Mouse (Mus musculus) MEL (cell line): ENCODE measurements around the gene Sgcd. TPM values are rescaled to one million over a fixed set of nuclear protein-coding genes. Genes with fewer than 3 reads are reported as not detected.

Experiments
- DNase-seq: peaks from one replicate; pipeline ENCODE4 v3.0.0; 2011; ENCODE audit warnings: low read depth, low spot score
- H3K27ac ChIP-seq: 2 replicates; pipeline ENCODE4 v1.5.1; 2012; ENCODE audit warnings: low read depth, mild to moderate bottlenecking, control low read depth, low read length, moderate library complexity; ENCODE audit not compliant: control insufficient read depth
- H3K27me3 ChIP-seq, 2 experiments: fragments of 150-350 bp in 1 of 2; sonication (generic) in 1 of 2; 2 replicates each; pipeline ENCODE4 v1.6.1; 2012; ENCODE audit warnings: low read length in 2 of 2, mild to moderate bottlenecking in 2 of 2, improper control_type of control experiment in 1 of 2, moderate library complexity in 1 of 2; ENCODE audit not compliant: insufficient read depth in 2 of 2, control insufficient read depth in 1 of 2
- H3K36me3 ChIP-seq, 2 experiments: 2 replicates each; pipeline ENCODE4 v1.6.1; 2012 to 2014; ENCODE audit warnings: low read length in 2 of 2, improper control_type of control experiment in 1 of 2, inconsistent platforms in 1 of 2, mild to moderate bottlenecking in 1 of 2; ENCODE audit not compliant: insufficient read depth in 2 of 2, control insufficient read depth in 1 of 2
- H3K4me1 ChIP-seq, 2 experiments: fragments of 150-350 bp in 1 of 2; sonication (generic) in 1 of 2; 2 replicates each; pipeline ENCODE4 v1.6.1; 2012; ENCODE audit warnings: low read length in 2 of 2, improper control_type of control experiment in 1 of 2, mild to moderate bottlenecking in 1 of 2; ENCODE audit not compliant: insufficient read depth in 2 of 2, control insufficient read depth in 1 of 2
- H3K4me3 ChIP-seq, 2 experiments: fragments of 150-350 bp in 1 of 2; sonication (generic) in 1 of 2; 2 replicates each; pipeline ENCODE4 v1.5.1; 2012; ENCODE audit warnings: low read depth in 2 of 2, low read length in 2 of 2, mild to moderate bottlenecking in 2 of 2, moderate library complexity in 2 of 2, control low read depth in 1 of 2, improper control_type of control experiment in 1 of 2; ENCODE audit not compliant: control insufficient read depth in 1 of 2, insufficient read depth in 1 of 2
- H3K79me2 ChIP-seq: 2 replicates; pipeline ENCODE4 v1.6.1; 2012; ENCODE audit warnings: mild to moderate bottlenecking, low read length, moderate library complexity; ENCODE audit not compliant: control insufficient read depth, poor library complexity, insufficient read depth
- H3K9ac ChIP-seq: 2 replicates; pipeline ENCODE4 v1.6.1; 2012; ENCODE audit warnings: low read depth, mild to moderate bottlenecking, control low read depth, low read length, moderate library complexity; ENCODE audit not compliant: control insufficient read depth, poor library complexity, severe bottlenecking
- H3K9me3 ChIP-seq: fragments of 150-350 bp; sonication (generic); replicated peaks from 2 replicates; pipeline ENCODE4 v1.6.1; 2012; ENCODE audit warnings: mild to moderate bottlenecking, low read length, improper control_type of control experiment, moderate library complexity; ENCODE audit not compliant: insufficient read depth
- BHLHE40 ChIP-seq: IDR thresholded peaks from 2 replicates; pipeline ENCODE4 v1.6.1; 2012; ENCODE audit warnings: low read depth, mild to moderate bottlenecking, inconsistent platforms, low read length, improper control_type of control experiment, borderline replicate concordance
- E2F4 ChIP-seq: IDR thresholded peaks from 2 replicates; pipeline ENCODE4 v1.6.1; 2011; ENCODE audit warnings: low read depth, low read length, improper control_type of control experiment, borderline replicate concordance
- GABPA ChIP-seq: IDR thresholded peaks from 2 replicates; pipeline ENCODE4 v1.6.1; 2012; ENCODE audit warnings: low read depth, mild to moderate bottlenecking, inconsistent platforms, low read length, improper control_type of control experiment, moderate library complexity
- GATA1 ChIP-seq: IDR thresholded peaks from 2 replicates; pipeline ENCODE4 v1.6.1; 2011; ENCODE audit warnings: low read depth, low read length, improper control_type of control experiment
- HCFC1 ChIP-seq: IDR thresholded peaks from 2 replicates; pipeline ENCODE4 v1.6.1; 2012; ENCODE audit warnings: low read depth, mild to moderate bottlenecking, inconsistent platforms, low read length, improper control_type of control experiment, moderate library complexity
- JUND ChIP-seq: IDR thresholded peaks from 2 replicates; pipeline ENCODE4 v1.6.1; 2011; ENCODE audit warnings: low read depth, mild to moderate bottlenecking, improper control_type of control experiment, low read length
- MAFK ChIP-seq: IDR thresholded peaks from 2 replicates; pipeline ENCODE4 v1.6.1; 2011; ENCODE audit warnings: low read depth, mild to moderate bottlenecking, low read length, improper control_type of control experiment, borderline replicate concordance
- MAX ChIP-seq: IDR thresholded peaks from 2 replicates; pipeline ENCODE4 v1.6.1; 2011; ENCODE audit warnings: low read length, improper control_type of control experiment
- MAZ ChIP-seq: IDR thresholded peaks from 2 replicates; pipeline ENCODE4 v1.6.1; 2012; ENCODE audit warnings: low read depth, mild to moderate bottlenecking, inconsistent platforms, low read length, improper control_type of control experiment
- MYB ChIP-seq: IDR thresholded peaks from 2 replicates; pipeline ENCODE4 v1.6.1; 2011; ENCODE audit warnings: mild to moderate bottlenecking, low read depth, low read length, improper control_type of control experiment
- MYC ChIP-seq: IDR thresholded peaks from 2 replicates; pipeline ENCODE4 v1.6.1; 2011; ENCODE audit warnings: low read depth, mild to moderate bottlenecking, low read length, improper control_type of control experiment, moderate library complexity
- NRF1 ChIP-seq: IDR thresholded peaks from 2 replicates; pipeline ENCODE4 v1.6.1; 2014; ENCODE audit warnings: low read depth, mild to moderate bottlenecking, inconsistent platforms, low read length, improper control_type of control experiment, moderate library complexity; ENCODE audit not compliant: poor library complexity, insufficient read depth, severe bottlenecking
- POLR2A ChIP-seq, 2 experiments: IDR thresholded peaks; 2 replicates each; pipeline ENCODE4 v1.6.1; 2011 to 2012; ENCODE audit warnings: low read length in 2 of 2, mild to moderate bottlenecking in 2 of 2, control low read depth in 1 of 2, improper control_type of control experiment in 1 of 2, low read depth in 1 of 2, moderate library complexity in 1 of 2; ENCODE audit not compliant: control insufficient read depth in 1 of 2, insufficient read depth in 1 of 2, poor library complexity in 1 of 2
- SMC3 ChIP-seq: IDR thresholded peaks from 2 replicates; pipeline ENCODE4 v1.6.1; 2011; ENCODE audit warnings: low read depth, low read length, improper control_type of control experiment
- TBP ChIP-seq: IDR thresholded peaks from 2 replicates; pipeline ENCODE4 v1.8.0; 2011; ENCODE audit warnings: low read depth, low read length, improper control_type of control experiment
- TCF12 ChIP-seq: IDR thresholded peaks from 2 replicates; pipeline ENCODE4 v1.6.1; 2014; ENCODE audit warnings: low read depth, mild to moderate bottlenecking, inconsistent platforms, low read length, improper control_type of control experiment, moderate library complexity
- USF1 ChIP-seq: IDR thresholded peaks from 2 replicates; pipeline ENCODE4 v1.6.1; 2014; ENCODE audit warnings: low read depth, mild to moderate bottlenecking, inconsistent platforms, low read length, improper control_type of control experiment, moderate library complexity
- USF2 ChIP-seq, 2 experiments: IDR thresholded peaks; 2 replicates each; pipeline ENCODE4 v1.6.1; 2011 to 2012; ENCODE audit warnings: improper control_type of control experiment in 2 of 2, low read length in 2 of 2, borderline replicate concordance in 1 of 2, inconsistent platforms in 1 of 2, low read depth in 1 of 2, mild to moderate bottlenecking in 1 of 2; ENCODE audit not compliant: insufficient read depth in 1 of 2
- ZMIZ1 ChIP-seq: IDR thresholded peaks from 2 replicates; pipeline ENCODE4 v1.6.1; 2012; ENCODE audit warnings: low read depth, mild to moderate bottlenecking, inconsistent platforms, low read length, improper control_type of control experiment, moderate library complexity
- polyA plus RNA-seq, 2 experiments: library from polyadenylated mRNA; stranded (reverse) in 1 of 2; unstranded in 1 of 2; fragments of >175 nt in 1 of 2; fragments of >200 nt in 1 of 2; gene quantifications; 2 replicates each; pipeline versions ENCODE4 v1.2.1 to v1.2.4; 2012; ENCODE audit warnings: low replicate concordance in 2 of 2, low read depth in 1 of 2; ENCODE audit not compliant: insufficient read length in 2 of 2, insufficient read depth in 1 of 2, missing spikeins in 1 of 2
- total RNA-seq: library from RNA; depleted of rRNA; stranded (reverse); fragments of 300-350 nt; gene quantifications from 2 replicates; pipeline ENCODE4 v1.2.3, GENCODE M21; 2012

Sgcd gene
- total and polyA plus RNA-seq, 3 experiments: not detected

DNA sequence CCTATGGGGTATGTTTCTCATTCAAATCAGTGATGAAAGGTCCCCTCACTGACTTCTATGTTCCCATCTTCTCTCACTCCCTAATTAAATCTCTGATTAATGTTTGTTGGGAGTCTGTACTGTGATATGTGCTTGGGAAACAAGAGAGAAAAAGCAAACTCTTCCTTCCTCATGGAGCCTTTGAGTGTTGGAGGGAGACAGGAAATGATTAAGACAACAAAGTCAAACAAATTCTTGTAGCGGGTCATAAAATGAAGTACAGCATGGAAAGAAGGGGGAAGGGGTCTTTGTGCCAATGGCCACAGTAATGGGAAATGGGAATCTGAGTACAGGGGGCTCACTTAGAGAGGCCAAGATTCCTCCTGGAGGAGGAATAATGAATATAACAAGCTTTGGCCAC, 1063.8 kb downstream of the Sgcd start:
- Histone ChIP-seq H3K9ac (no peak overlapping the region), H3K4me1 (no peaks in the 10 kb centered on the region), H3K79me2 (no peaks in the 10 kb centered on the region), H3K9me3 (no peaks in the 10 kb centered on the region), H3K36me3 (no peaks in the 10 kb centered on the region), H3K27me3 (no peaks in the 10 kb centered on the region), H3K4me3 (no peak overlapping the region), H3K27ac (no peak overlapping the region)
- no peak for DNase-seq
- TF ChIP-seq MAFK (no peak), MAX (no peak), HCFC1 (no peak), GATA1 (no peak), USF1 (no peak), POLR2A (IDR thresholded peaks at IDR 0.05; ENCODE audit: control insufficient read depth in 1 of 2, insufficient read depth in 1 of 2, low read depth in 1 of 2, low read length in 2 of 2, poor library complexity in 1 of 2) (no peak), JUND (no peak), MYB (no peak), BHLHE40 (no peak), USF2 (IDR thresholded peaks at IDR 0.05; ENCODE audit: borderline replicate concordance in 1 of 2, insufficient read depth in 1 of 2, low read depth in 1 of 2, low read length in 2 of 2) (no peak), ZMIZ1 (no peak), TCF12 (no peak), NRF1 (no peak), MAZ (no peak), GABPA (no peak), SMC3 (no peak)

DNA sequence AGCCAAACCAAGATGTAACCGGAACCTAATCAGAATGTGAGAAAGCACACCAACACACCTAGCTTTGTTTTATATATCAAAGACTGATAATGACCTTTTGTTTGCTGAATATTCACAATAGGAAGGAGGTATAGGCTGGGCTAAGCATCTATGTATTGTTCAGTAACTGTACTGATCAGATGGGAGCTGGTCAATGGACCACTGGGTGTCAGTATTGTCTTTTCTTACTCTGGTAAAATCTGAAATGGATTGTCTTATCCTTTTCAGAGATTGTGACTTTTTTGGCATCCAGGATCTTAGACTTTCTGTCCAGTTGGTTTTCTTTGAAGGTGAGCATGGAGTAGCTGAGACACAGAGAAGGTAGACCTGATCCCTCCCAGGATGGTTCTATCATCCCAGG, 1068.5 kb downstream of the Sgcd start:
- H3K4me1 ChIP-seq: no peaks in the 10 kb centered on the region
- H3K9ac ChIP-seq: no peak overlapping the region
- H3K27ac ChIP-seq: no peak overlapping the region
- DNase-seq: no peak
- TF ChIP-seq JUND (no peak), SMC3 (no peak), E2F4 (no peak), MYC (no peak), GATA1 (no peak), ZMIZ1 (no peak), TBP (no peak)
- H3K79me2 ChIP-seq: no peaks in the 10 kb centered on the region
- H3K27me3 ChIP-seq: no peaks in the 10 kb centered on the region
- no peak overlapping the region for H3K4me3 ChIP-seq
- H3K9me3 ChIP-seq: no peaks in the 10 kb centered on the region
- H3K36me3 ChIP-seq: no peaks in the 10 kb centered on the region
